Mouse (Mus musculus): Measurements from ENCODE around the gene Mmp10. TPM values are rescaled to one million over a fixed set of nuclear protein-coding genes. Genes with fewer than 3 reads are reported as not detected.

Mmp10 gene
- total and polyA plus RNA-seq, 3 experiments, result not detected

GRCm38 (mm10) chr9:7544923-7545457 lies 42.8 kb downstream of the Mmp10 start:
- no peak for TF ChIP-seq JUND (IDR thresholded peaks at IDR 0.05; ENCODE audit: low read depth, low read length)
- TF ChIP-seq POLR2AphosphoS2 (IDR thresholded peaks at IDR 0.05; ENCODE audit: low read length), result no peak
- no peak for DNase-seq (ENCODE audit: low read depth, low spot score)

GRCm38 (mm10) chr9:7545471-7545870 lies 43.3 kb downstream of the Mmp10 start:
- TF ChIP-seq GATA1 (IDR thresholded peaks at IDR 0.05; ENCODE audit: low read depth, low read length), result no peak
- no peak for TF ChIP-seq USF1 (IDR thresholded peaks at IDR 0.05; ENCODE audit: low read depth, low read length)
- no peak for TF ChIP-seq ZKSCAN1 (IDR thresholded peaks at IDR 0.05; ENCODE audit: low read depth, low read length)
- no peak for TF ChIP-seq MEF2A (IDR thresholded peaks at IDR 0.05; ENCODE audit: extremely low read depth, insufficient replicate concordance, low read depth, low read length, poor library complexity, severe bottlenecking)
- TF ChIP-seq RCOR1 (IDR thresholded peaks at IDR 0.05; ENCODE audit: low read depth, low read length), result no peak
- TF ChIP-seq ELF1 (IDR thresholded peaks at IDR 0.05; ENCODE audit: low read depth, low read length), result no peak
- TF ChIP-seq USF2 (IDR thresholded peaks at IDR 0.05; ENCODE audit: borderline replicate concordance in 1 of 2, insufficient read depth in 1 of 2, low read depth in 1 of 2, low read length in 2 of 2), result no peak
- no peak for TF ChIP-seq POLR2AphosphoS5 (IDR thresholded peaks at IDR 0.05; ENCODE audit: borderline replicate concordance, low read depth, low read length)
- no peak for TF ChIP-seq EP300 (IDR thresholded peaks at IDR 0.05; ENCODE audit: low read depth in 1 of 2, low read length in 2 of 2)
- no peak overlapping the region for H3K9ac ChIP-seq (ENCODE audit: control insufficient read depth, low read depth, low read length, poor library complexity, severe bottlenecking)
- DNase-seq (ENCODE audit: low read depth, low spot score), result no peak
- no peaks in the 10 kb centered on the region for H3K79me2 ChIP-seq (ENCODE audit: control insufficient read depth, insufficient read depth, low read length, poor library complexity)
- H3K36me3 ChIP-seq (ENCODE audit: control insufficient read depth in 1 of 2, insufficient read depth in 2 of 2, low read length in 2 of 2), result no peaks in the 10 kb centered on the region
- peaks cover 0 to 2% of the 10 kb centered on the region in 2 experiments; a peak in 2 of 4 replicates for H3K27me3 ChIP-seq (ENCODE audit: control insufficient read depth in 1 of 2, insufficient read depth in 2 of 2, low read length in 2 of 2)
- no peaks in the 10 kb centered on the region for H3K4me1 ChIP-seq (ENCODE audit: control insufficient read depth in 1 of 2, insufficient read depth in 2 of 2, low read length in 2 of 2)
- no peak overlapping the region for H3K27ac ChIP-seq (ENCODE audit: control insufficient read depth, low read depth, low read length)
- H3K4me3 ChIP-seq (ENCODE audit: control insufficient read depth in 1 of 2, insufficient read depth in 1 of 2, low read depth in 2 of 2, low read length in 2 of 2), result no peak overlapping the region
- no peaks in the 10 kb centered on the region for H3K9me3 ChIP-seq (replicated peaks; ENCODE audit: insufficient read depth, low read length)

More at GRCm38 (mm10) chr9:7544923-7545457, 42.8 kb downstream of the Mmp10 start:
- Histone ChIP-seq H3K4me3 (ENCODE audit: control insufficient read depth in 1 of 2, insufficient read depth in 1 of 2, low read depth in 2 of 2, low read length in 2 of 2) (no peak overlapping the region), H3K79me2 (ENCODE audit: control insufficient read depth, insufficient read depth, low read length, poor library complexity) (no peaks in the 10 kb centered on the region), H3K36me3 (ENCODE audit: control insufficient read depth in 1 of 2, insufficient read depth in 2 of 2, low read length in 2 of 2) (no peaks in the 10 kb centered on the region), H3K9ac (ENCODE audit: control insufficient read depth, low read depth, low read length, poor library complexity, severe bottlenecking) (no peak overlapping the region), H3K4me1 (ENCODE audit: control insufficient read depth in 1 of 2, insufficient read depth in 2 of 2, low read length in 2 of 2) (no peaks in the 10 kb centered on the region), H3K9me3 (replicated peaks; ENCODE audit: insufficient read depth, low read length) (no peaks in the 10 kb centered on the region), H3K27me3 (ENCODE audit: control insufficient read depth in 1 of 2, insufficient read depth in 2 of 2, low read length in 2 of 2) (peaks cover 0 to 2% of the 10 kb centered on the region in 2 experiments; a peak in 2 of 4 replicates), H3K27ac (ENCODE audit: control insufficient read depth, low read depth, low read length) (no peak overlapping the region)

GRCm38 (mm10) chr9:7545920-7546319 lies 43.8 kb downstream of the Mmp10 start:
- H3K27me3 ChIP-seq (ENCODE audit: control insufficient read depth in 1 of 2, insufficient read depth in 2 of 2, low read length in 2 of 2), result peaks cover 0 to 2% of the 10 kb centered on the region in 2 experiments; a peak in 2 of 4 replicates
- no peaks in the 10 kb centered on the region for H3K79me2 ChIP-seq (ENCODE audit: control insufficient read depth, insufficient read depth, low read length, poor library complexity)
- H3K9me3 ChIP-seq (replicated peaks; ENCODE audit: insufficient read depth, low read length), result no peaks in the 10 kb centered on the region
- H3K9ac ChIP-seq (ENCODE audit: control insufficient read depth, low read depth, low read length, poor library complexity, severe bottlenecking), result no peak overlapping the region
- no peak overlapping the region for H3K27ac ChIP-seq (ENCODE audit: control insufficient read depth, low read depth, low read length)
- TF ChIP-seq GABPA (IDR thresholded peaks at IDR 0.05; ENCODE audit: low read depth, low read length) (no peak), RAD21 (IDR thresholded peaks at IDR 0.05; ENCODE audit: low read depth, low read length) (no peak), USF2 (IDR thresholded peaks at IDR 0.05; ENCODE audit: borderline replicate concordance in 1 of 2, insufficient read depth in 1 of 2, low read depth in 1 of 2, low read length in 2 of 2) (no peak), MYC (IDR thresholded peaks at IDR 0.05; ENCODE audit: low read depth, low read length) (no peak), EP300 (IDR thresholded peaks at IDR 0.05; ENCODE audit: low read depth in 1 of 2, low read length in 2 of 2) (no peak), HCFC1 (IDR thresholded peaks at IDR 0.05; ENCODE audit: low read depth, low read length) (no peak), POLR2AphosphoS5 (IDR thresholded peaks at IDR 0.05; ENCODE audit: borderline replicate concordance, low read depth, low read length) (no peak)
- H3K4me1 ChIP-seq (ENCODE audit: control insufficient read depth in 1 of 2, insufficient read depth in 2 of 2, low read length in 2 of 2), result no peaks in the 10 kb centered on the region
- no peak overlapping the region for H3K4me3 ChIP-seq (ENCODE audit: control insufficient read depth in 1 of 2, insufficient read depth in 1 of 2, low read depth in 2 of 2, low read length in 2 of 2)
- H3K36me3 ChIP-seq (ENCODE audit: control insufficient read depth in 1 of 2, insufficient read depth in 2 of 2, low read length in 2 of 2), result no peaks in the 10 kb centered on the region
- DNase-seq (ENCODE audit: low read depth, low spot score), result no peak
